Mouse (Mus musculus) erythroblast, embryonic 14.5 days (primary cell): ENCODE data around the gene Cnot11.

Source experiments
- GATA1 ChIP-seq: IDR thresholded peaks from 2 replicates; pipeline ENCODE4 v1.6.1; 2012; ENCODE audit warnings: low read length, inconsistent platforms, mixed read lengths
- TAL1 ChIP-seq: IDR thresholded peaks from 3 replicates; pipeline ENCODE4 v1.6.1; 2012; ENCODE audit warnings: low read length, inconsistent platforms, mixed read lengths

- no peak for TF ChIP-seq GATA1
- TF ChIP-seq TAL1, result no peak
Observed at GRCm38 (mm10) chr1:39578446-39578845, 43.7 kb downstream of the Cnot11 start.
